Mouse (Mus musculus) liver, embryonic 13.5 days (tissue): ENCODE measurements at regions not wholly inside any gene's neighbourhood (a gene's known extent, or its start where the extent isn't known, plus 50 kb on each side); places are given as distances from the start of the nearest gene placed in this dataset.

ENCODE experiments used
- ATAC-seq: fragments of 200-750 bp; cut with Nextera tagmentation; 2 replicates; pipeline ENCODE4 v1.8.0; 2017; ENCODE audit warnings: low read depth, mild to moderate bottlenecking, moderate number of reproducible peaks, moderate library complexity
- DNase-seq: peaks from one replicate; pipeline ENCODE4 v3.0.0; 2022
- H3K27ac ChIP-seq: fragments of 300-500 bp; sonication (generic); 2 replicates; pipeline ENCODE4 v1.5.1; 2015; ENCODE audit warnings: moderate library complexity, mild to moderate bottlenecking, inconsistent platforms
- H3K27me3 ChIP-seq: fragments of 300-500 bp; sonication (generic); 2 replicates; pipeline ENCODE4 v1.6.1; 2015; ENCODE audit warnings: mild to moderate bottlenecking, inconsistent platforms
- H3K36me3 ChIP-seq: fragments of 300-500 bp; sonication (generic); 2 replicates; pipeline ENCODE4 v1.6.1; 2015; ENCODE audit warnings: mild to moderate bottlenecking, inconsistent platforms
- H3K4me1 ChIP-seq: fragments of 300-500 bp; sonication (generic); replicated peaks from 2 replicates; pipeline ENCODE4 v1.6.1; 2015; ENCODE audit warnings: inconsistent platforms
- H3K4me2 ChIP-seq: fragments of 300-500 bp; sonication (generic); 2 replicates; pipeline ENCODE4 v1.6.1; 2015; ENCODE audit warnings: inconsistent platforms, mild to moderate bottlenecking, moderate library complexity
- H3K4me3 ChIP-seq: fragments of 300-500 bp; sonication (generic); replicated peaks from 2 replicates; pipeline ENCODE4 v1.5.1; 2015; ENCODE audit warnings: mild to moderate bottlenecking, inconsistent platforms
- H3K9ac ChIP-seq: fragments of 300-500 bp; sonication (generic); 2 replicates; pipeline ENCODE4 v1.6.1; 2015; ENCODE audit warnings: mild to moderate bottlenecking, inconsistent platforms
- H3K9me3 ChIP-seq: fragments of 300-500 bp; sonication (generic); replicated peaks from 2 replicates; pipeline ENCODE4 v1.6.1; 2016; ENCODE audit warnings: inconsistent platforms
- WGBS: fragments of 180-500 bp; shearing (Covaris S2); methylation state at CpG from one replicate; pipeline ENCODE4 v1.1.7; 2015; ENCODE audit not compliant: insufficient replicate concordance; 5-methylcytosine and 5-hydroxymethylcytosine counted together

- DNase-seq (no peak), ATAC-seq (no peak)
- H3K4me3 ChIP-seq = no peak overlapping the region
- H3K36me3 ChIP-seq = no peaks in the 10 kb centered on the region
- H3K27ac ChIP-seq = no peak overlapping the region
- no peak overlapping the region for H3K4me2 ChIP-seq
- H3K9me3 ChIP-seq = no peaks in the 10 kb centered on the region
- no peaks in the 10 kb centered on the region for H3K27me3 ChIP-seq
- no peaks in the 10 kb centered on the region for H3K4me1 ChIP-seq
- H3K9ac ChIP-seq = no peak overlapping the region
- 54% methylated on average over 5 of the region's 5 CpGs for WGBS
These were observed 160.2 kb downstream of the Sox4 start for GRCm38 (mm10) chr13:28793166-28793935.

- Histone ChIP-seq H3K27ac (no peak overlapping the region), H3K4me1 (no peaks in the 10 kb centered on the region), H3K4me2 (no peak overlapping the region), H3K4me3 (no peak overlapping the region), H3K36me3 (no peaks in the 10 kb centered on the region), H3K27me3 (no peaks in the 10 kb centered on the region), H3K9ac (no peak overlapping the region), H3K9me3 (no peaks in the 10 kb centered on the region)
- WGBS = 74% methylated on average over 12 of the region's 12 CpGs
- DNase-seq (no peak), ATAC-seq (no peak)
These were observed 160.9 kb downstream of the Sox4 start for GRCm38 (mm10) chr13:28792461-28793165.

- Histone ChIP-seq H3K4me1 (no peaks in the 10 kb centered on the region), H3K27ac (no peak overlapping the region), H3K4me3 (no peak overlapping the region), H3K9me3 (no peaks in the 10 kb centered on the region), H3K9ac (no peak overlapping the region), H3K36me3 (no peaks in the 10 kb centered on the region), H3K27me3 (no peaks in the 10 kb centered on the region), H3K4me2 (no peak overlapping the region)
- no peak for ATAC-seq
- 71% methylated on average over 4 of the region's 4 CpGs for WGBS
- DNase-seq = no peak
These were observed 163.1 kb downstream of the Sox4 start for GRCm38 (mm10) chr13:28790381-28790780.

- WGBS = 65% methylated on average over 3 of the region's 3 CpGs
- Histone ChIP-seq H3K4me2 (no peak overlapping the region), H3K4me3 (no peak overlapping the region), H3K9ac (no peak overlapping the region), H3K27me3 (no peaks in the 10 kb centered on the region), H3K4me1 (no peaks in the 10 kb centered on the region), H3K27ac (no peak overlapping the region), H3K9me3 (no peaks in the 10 kb centered on the region), H3K36me3 (no peaks in the 10 kb centered on the region)
- no peak for ATAC-seq
- no peak for DNase-seq
These were observed 166.2 kb downstream of the Sox4 start for GRCm38 (mm10) chr13:28787331-28787643.

GRCm38 (mm10) chr13:28786629-28787330 is 166.7 kb downstream of the Sox4 start:
- DNase-seq (no peak), ATAC-seq (no peak)
- H3K27ac ChIP-seq = no peak overlapping the region
- H3K4me3 ChIP-seq = no peak overlapping the region
- no peak overlapping the region for H3K4me2 ChIP-seq
- no peaks in the 10 kb centered on the region for H3K27me3 ChIP-seq
- WGBS = 51% methylated on average over 9 of the region's 9 CpGs
- H3K36me3 ChIP-seq = no peaks in the 10 kb centered on the region
- no peaks in the 10 kb centered on the region for H3K9me3 ChIP-seq
- H3K4me1 ChIP-seq = no peaks in the 10 kb centered on the region
- H3K9ac ChIP-seq = no peak overlapping the region

- WGBS = 58% methylated on average over 10 of the region's 10 CpGs
- Histone ChIP-seq H3K4me3 (no peak overlapping the region), H3K9me3 (no peaks in the 10 kb centered on the region), H3K27me3 (no peaks in the 10 kb centered on the region), H3K27ac (no peak overlapping the region), H3K4me1 (no peaks in the 10 kb centered on the region), H3K4me2 (no peak overlapping the region), H3K36me3 (no peaks in the 10 kb centered on the region), H3K9ac (no peak overlapping the region)
- DNase-seq = no peak
- no peak for ATAC-seq
These were observed 170.8 kb downstream of the Sox4 start for GRCm38 (mm10) chr13:28782497-28783246.

GRCm38 (mm10) chr13:28782081-28782480 is 171.4 kb downstream of the Sox4 start:
- WGBS = 41% methylated on average over 5 of the region's 5 CpGs
- Histone ChIP-seq H3K36me3 (no peaks in the 10 kb centered on the region), H3K4me2 (no peak overlapping the region), H3K4me3 (no peak overlapping the region), H3K27ac (no peak overlapping the region), H3K9me3 (no peaks in the 10 kb centered on the region), H3K4me1 (no peaks in the 10 kb centered on the region), H3K27me3 (no peaks in the 10 kb centered on the region), H3K9ac (no peak overlapping the region)
- ATAC-seq = no peak
- no peak for DNase-seq

GRCm38 (mm10) chr13:28781660-28782059 is 171.9 kb downstream of the Sox4 start:
- H3K9me3 ChIP-seq = no peaks in the 10 kb centered on the region
- 36% methylated on average over 5 of the region's 5 CpGs for WGBS
- no peak for DNase-seq
- H3K36me3 ChIP-seq = no peaks in the 10 kb centered on the region
- no peak overlapping the region for H3K27ac ChIP-seq
- H3K27me3 ChIP-seq = no peaks in the 10 kb centered on the region
- no peak overlapping the region for H3K4me2 ChIP-seq
- no peak for ATAC-seq
- no peak overlapping the region for H3K9ac ChIP-seq
- no peaks in the 10 kb centered on the region for H3K4me1 ChIP-seq
- no peak overlapping the region for H3K4me3 ChIP-seq

- no peak overlapping the region for H3K4me2 ChIP-seq
- H3K9me3 ChIP-seq = no peaks in the 10 kb centered on the region
- no peaks in the 10 kb centered on the region for H3K4me1 ChIP-seq
- H3K36me3 ChIP-seq = no peaks in the 10 kb centered on the region
- no peak overlapping the region for H3K27ac ChIP-seq
- H3K4me3 ChIP-seq = no peak overlapping the region
- no peak for DNase-seq
- no peak for ATAC-seq
- WGBS = 61% methylated on average over 5 of the region's 5 CpGs
- no peaks in the 10 kb centered on the region for H3K27me3 ChIP-seq
- H3K9ac ChIP-seq = no peak overlapping the region
These were observed 173.1 kb downstream of the Sox4 start for GRCm38 (mm10) chr13:28780462-28780861.

GRCm38 (mm10) chr13:28775142-28775815 is 178.2 kb downstream of the Sox4 start:
- Histone ChIP-seq H3K4me3 (no peak overlapping the region), H3K9me3 (no peaks in the 10 kb centered on the region), H3K4me1 (0 out of 2 replicates have a peak, but pooled peaks cover 5% of the 10 kb centered on the region), H3K36me3 (no peaks in the 10 kb centered on the region), H3K27ac (no peak overlapping the region), H3K9ac (no peak overlapping the region), H3K27me3 (no peaks in the 10 kb centered on the region), H3K4me2 (no peak overlapping the region)
- WGBS = 72% methylated on average over 7 of the region's 7 CpGs
- DNase-seq = no peak
- ATAC-seq = no peak

- ATAC-seq = no peak
- Histone ChIP-seq H3K4me2 (no peak overlapping the region), H3K36me3 (no peaks in the 10 kb centered on the region), H3K9me3 (no peaks in the 10 kb centered on the region), H3K27me3 (no peaks in the 10 kb centered on the region), H3K4me3 (no peak overlapping the region), H3K4me1 (0 out of 2 replicates have a peak, but pooled peaks cover 9% of the 10 kb centered on the region), H3K27ac (no peak overlapping the region), H3K9ac (no peak overlapping the region)
- DNase-seq = no peak
- 70% methylated on average over 7 of the region's 7 CpGs for WGBS
These were observed 178.9 kb downstream of the Sox4 start for GRCm38 (mm10) chr13:28774649-28775048.
